Mouse (Mus musculus) G1E (cell line): ENCODE data around the gene Pithd1. TPM values are rescaled to one million over a fixed set of nuclear protein-coding genes. Genes with fewer than 3 reads are reported as not detected.

Source experiments
- ATAC-seq: 2 replicates; pipeline ENCODE4 v1.8.0; 2016; ENCODE audit warnings: mild to moderate bottlenecking; ENCODE audit not compliant: insufficient number of reproducible peaks, poor library complexity, low FRiP score, severe bottlenecking; ENCODE audit errors: extremely low read depth
- DNase-seq: peaks from one replicate; pipeline ENCODE4 v3.0.0; 2012; ENCODE audit warnings: low spot score
- H3K27me3 ChIP-seq: 2 replicates; pipeline ENCODE4 v1.6.1; 2012; ENCODE audit warnings: mild to moderate bottlenecking, low read length, inconsistent platforms; ENCODE audit not compliant: insufficient read depth
- H3K36me3 ChIP-seq: replicated peaks from 2 replicates; pipeline ENCODE3; 2012; ENCODE audit warnings: mild to moderate bottlenecking, inconsistent platforms
- H3K4me1 ChIP-seq: 2 replicates; pipeline ENCODE4 v1.6.1; 2012; ENCODE audit warnings: low read depth, low read length, inconsistent platforms, mixed read lengths; ENCODE audit not compliant: insufficient read depth
- H3K4me3 ChIP-seq: 2 replicates; pipeline ENCODE4 v1.5.1; 2012; ENCODE audit warnings: low read depth, mild to moderate bottlenecking, inconsistent platforms, low read length, moderate library complexity, mixed read lengths
- H3K9me3 ChIP-seq: replicated peaks from 2 replicates; pipeline ENCODE4 v1.6.1; 2012; ENCODE audit warnings: inconsistent platforms
- CTCF ChIP-seq: IDR thresholded peaks from 2 replicates; pipeline ENCODE4 v1.5.1; 2012; ENCODE audit warnings: low read depth, low read length, inconsistent platforms, mixed read lengths
- GATA1 ChIP-seq: IDR thresholded peaks from 2 replicates; pipeline ENCODE4 v1.6.1; 2012; ENCODE audit warnings: borderline replicate concordance, low read length, inconsistent platforms, mixed read lengths
- GATA2 ChIP-seq: IDR thresholded peaks from 2 replicates; pipeline ENCODE4 v1.6.1; 2012; ENCODE audit warnings: low read depth, low read length, inconsistent platforms, borderline replicate concordance
- POLR2AphosphoS5 ChIP-seq: IDR thresholded peaks from 2 replicates; pipeline ENCODE4 v1.6.1; 2012; ENCODE audit warnings: low read depth, low read length, inconsistent platforms; ENCODE audit not compliant: insufficient replicate concordance
- TAL1 ChIP-seq: conservative IDR thresholded peaks from 2 replicates; pipeline ENCODE4 v1.6.1; 2012; ENCODE audit warnings: low read depth, low read length, inconsistent platforms, mixed read lengths
- polyA plus RNA-seq: library from polyadenylated mRNA; stranded (reverse); fragments of >175 nt; gene quantifications from 2 replicates; pipeline ENCODE4 v1.2.3, GENCODE M21; 2012
- total RNA-seq, 2 experiments: library from RNA; stranded (forward) in 1 of 2; stranded (reverse) in 1 of 2; fragments of 200-1000 nt in 1 of 2; fragments of >200 nt in 1 of 2; fragmentation: Nextera tagmentation in 1 of 2; gene quantifications; 2 replicates each; pipeline ENCODE4 v1.2.3; 2014 to 2017

Gene Pithd1
- total and polyA plus RNA-seq, 3 experiments, result 34.9 to 71.7 (median 51.0) TPM

- Histone ChIP-seq H3K9me3 (no peaks in the 10 kb centered on the region), H3K27me3 (no peaks in the 10 kb centered on the region), H3K4me1 (peaks cover 20% of the 10 kb centered on the region), H3K36me3 (peaks cover 95% of the 10 kb centered on the region), H3K4me3 (no peak overlapping the region; the same call in 1 of the 2 replicates)
- ATAC-seq (no peak), DNase-seq (no peak)
- no peak for TF ChIP-seq CTCF
- TF ChIP-seq POLR2AphosphoS5, result no peak
- no peak for TF ChIP-seq GATA1
- TF ChIP-seq TAL1, result no peak
- TF ChIP-seq GATA2, result no peak
Measured at GRCm38 (mm10) chr4:135934708-135935500, 52.2 kb downstream of the Pithd1 start.

- Histone ChIP-seq H3K9me3 (no peaks in the 10 kb centered on the region), H3K4me3 (no peak overlapping the region), H3K4me1 (peaks cover 13% of the 10 kb centered on the region), H3K27me3 (no peaks in the 10 kb centered on the region), H3K36me3 (peaks cover 95% of the 10 kb centered on the region)
- no peak for DNase-seq
- TF ChIP-seq GATA1 (no peak), CTCF (no peak), POLR2AphosphoS5 (no peak), TAL1 (no peak), GATA2 (no peak)
- ATAC-seq, result no peak
Measured at GRCm38 (mm10) chr4:135931832-135932231, 55.2 kb downstream of the Pithd1 start.

GRCm38 (mm10) chr4:135930239-135930638, 56.8 kb downstream of the Pithd1 start:
- Histone ChIP-seq H3K36me3 (peaks cover 95% of the 10 kb centered on the region), H3K9me3 (no peaks in the 10 kb centered on the region), H3K27me3 (no peaks in the 10 kb centered on the region), H3K4me1 (peaks cover 13% of the 10 kb centered on the region), H3K4me3 (no peak overlapping the region)
- DNase-seq (no peak), ATAC-seq (no peak)
- TF ChIP-seq GATA1 (no peak), CTCF (no peak), POLR2AphosphoS5 (no peak), TAL1 (no peak), GATA2 (no peak)

GRCm38 (mm10) chr4:135929828-135930227, 57.2 kb downstream of the Pithd1 start:
- Histone ChIP-seq H3K36me3 (peaks cover 96% of the 10 kb centered on the region), H3K4me1 (peaks cover 10% of the 10 kb centered on the region), H3K4me3 (no peak overlapping the region), H3K9me3 (no peaks in the 10 kb centered on the region), H3K27me3 (no peaks in the 10 kb centered on the region)
- DNase-seq (no peak), ATAC-seq (no peak)
- TF ChIP-seq POLR2AphosphoS5 (no peak), TAL1 (no peak), GATA1 (no peak), GATA2 (no peak), CTCF (no peak)

GRCm38 (mm10) chr4:135929405-135929804, 57.7 kb downstream of the Pithd1 start:
- Histone ChIP-seq H3K4me3 (no peak overlapping the region), H3K9me3 (no peaks in the 10 kb centered on the region), H3K4me1 (peaks cover 7% of the 10 kb centered on the region; the same call in 1 of the 2 replicates), H3K36me3 (peaks cover 96% of the 10 kb centered on the region), H3K27me3 (no peaks in the 10 kb centered on the region)
- no peak for DNase-seq
- TF ChIP-seq TAL1, result no peak
- no peak for TF ChIP-seq POLR2AphosphoS5
- no peak for TF ChIP-seq GATA1
- TF ChIP-seq CTCF, result no peak
- no peak for ATAC-seq

- Histone ChIP-seq H3K9me3 (no peaks in the 10 kb centered on the region), H3K4me3 (no peak overlapping the region), H3K36me3 (peaks cover 96% of the 10 kb centered on the region), H3K27me3 (no peaks in the 10 kb centered on the region), H3K4me1 (0 out of 2 replicates have a peak, but pooled peaks cover 4% of the 10 kb centered on the region)
- ATAC-seq (no peak), DNase-seq (no peak)
- no peak for TF ChIP-seq GATA1
- TF ChIP-seq GATA2, result no peak
- TF ChIP-seq POLR2AphosphoS5, result no peak
- TF ChIP-seq CTCF, result no peak
- no peak for TF ChIP-seq TAL1
Measured at GRCm38 (mm10) chr4:135928376-135928775, 58.7 kb downstream of the Pithd1 start.
